Mouse (Mus musculus): ENCODE results near the gene Aqp9. TPM values are rescaled to one million over a fixed set of nuclear protein-coding genes. Genes with fewer than 3 reads are reported as not detected.

The Aqp9 gene
- polyA plus RNA-seq, 1 experiment, result 1.5 TPM

DNA sequence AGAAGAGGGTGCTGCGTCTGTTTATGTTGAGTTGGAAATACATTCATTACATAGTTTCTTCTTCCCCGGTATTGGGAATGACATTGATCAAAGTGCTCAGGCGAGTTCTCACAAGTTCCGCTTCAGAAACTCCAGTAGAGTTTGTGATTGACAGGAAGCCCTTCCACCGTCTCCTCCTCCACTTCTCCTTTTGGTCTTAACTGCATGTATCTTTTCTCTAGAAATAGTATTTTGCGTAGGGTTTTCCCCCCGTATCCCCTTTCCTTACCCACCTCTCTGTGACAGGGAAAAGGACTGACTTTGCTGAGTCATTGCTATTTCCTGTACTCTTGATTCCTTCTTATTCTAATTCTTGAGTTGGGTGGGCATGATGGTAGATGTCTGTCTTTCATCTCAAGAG is 18.9 kb upstream of the Aqp9 start:
- TF ChIP-seq POLR2A (IDR thresholded peaks at IDR 0.05; ENCODE audit: control insufficient read depth, extremely low read depth, insufficient read depth, low read length, poor library complexity) (no peak), CTCF (IDR thresholded peaks at IDR 0.05; ENCODE audit: borderline replicate concordance, control insufficient read depth, extremely low read depth, insufficient read depth, low read length, poor library complexity) (no peak)
- DNase-seq, result no peak
- H3K27me3 ChIP-seq (ENCODE audit: control insufficient read depth, insufficient read depth, low read length), result no peaks in the 10 kb centered on the region
- H3K36me3 ChIP-seq (ENCODE audit: control insufficient read depth, insufficient read depth, low read length), result no peaks in the 10 kb centered on the region
- H3K4me3 ChIP-seq (ENCODE audit: control insufficient read depth, insufficient read depth, low read length), result no peak overlapping the region
- H3K4me1 ChIP-seq (replicated peaks; ENCODE audit: control insufficient read depth, insufficient read depth, low read length), result no peaks in the 10 kb centered on the region
- H3K27ac ChIP-seq (ENCODE audit: control insufficient read depth, insufficient read depth, low read length), result no peak overlapping the region
- 23% methylated on average over 7 of the region's 7 CpGs for WGBS

DNA sequence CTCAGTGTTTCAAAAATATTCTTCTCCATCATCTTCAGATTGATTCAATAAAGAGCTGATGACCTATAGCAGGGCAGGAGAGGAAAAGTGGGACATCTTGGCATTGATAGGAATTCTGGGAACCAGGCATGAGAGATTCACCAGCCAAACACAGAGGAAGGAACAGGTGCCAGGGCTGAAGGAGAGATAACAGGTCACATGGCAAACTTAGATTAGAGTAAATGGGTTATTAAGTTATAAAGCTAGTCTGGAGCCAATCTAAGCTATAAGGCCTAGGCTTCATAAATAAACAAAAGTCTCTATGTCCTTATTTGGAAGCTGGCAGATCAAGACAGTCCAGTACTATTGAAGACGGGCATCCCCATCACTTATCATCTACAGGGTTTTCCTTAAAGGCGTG is 17.3 kb upstream of the Aqp9 start:
- Histone ChIP-seq H3K4me1 (replicated peaks; ENCODE audit: control insufficient read depth, insufficient read depth, low read length) (no peaks in the 10 kb centered on the region), H3K4me3 (ENCODE audit: control insufficient read depth, insufficient read depth, low read length) (no peak overlapping the region), H3K27me3 (ENCODE audit: control insufficient read depth, insufficient read depth, low read length) (no peaks in the 10 kb centered on the region), H3K27ac (ENCODE audit: control insufficient read depth, insufficient read depth, low read length) (no peak overlapping the region), H3K36me3 (ENCODE audit: control insufficient read depth, insufficient read depth, low read length) (no peaks in the 10 kb centered on the region)
- 95% methylated on average over 2 of the region's 2 CpGs for WGBS
- no peak for DNase-seq
- TF ChIP-seq POLR2A (IDR thresholded peaks at IDR 0.05; ENCODE audit: control insufficient read depth, extremely low read depth, insufficient read depth, low read length, poor library complexity), result no peak
- TF ChIP-seq CTCF (IDR thresholded peaks at IDR 0.05; ENCODE audit: borderline replicate concordance, control insufficient read depth, extremely low read depth, insufficient read depth, low read length, poor library complexity), result no peak

DNA sequence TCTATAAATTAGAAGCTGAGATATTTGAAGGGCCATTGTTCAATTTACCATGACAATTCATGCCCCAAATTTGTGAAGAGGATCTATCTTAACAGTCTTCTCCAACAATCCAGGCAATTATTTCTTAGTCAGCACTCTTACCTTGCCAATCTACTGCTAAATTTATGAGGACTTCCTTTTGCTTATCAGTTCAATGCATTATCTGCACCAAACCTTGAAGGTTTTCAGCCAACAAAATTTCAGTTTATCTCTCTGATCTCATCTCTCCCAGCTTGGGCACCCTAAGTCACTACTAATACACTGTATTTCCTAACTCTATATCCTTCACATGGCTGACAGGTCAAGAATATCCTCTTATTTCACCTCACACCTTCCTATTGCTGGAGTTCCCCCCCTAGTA is 16.8 kb upstream of the Aqp9 start:
- no peak overlapping the region for H3K4me3 ChIP-seq (ENCODE audit: control insufficient read depth, insufficient read depth, low read length)
- no peak for DNase-seq
- no peaks in the 10 kb centered on the region for H3K4me1 ChIP-seq (replicated peaks; ENCODE audit: control insufficient read depth, insufficient read depth, low read length)
- no peak overlapping the region for H3K27ac ChIP-seq (ENCODE audit: control insufficient read depth, insufficient read depth, low read length)
- no peaks in the 10 kb centered on the region for H3K36me3 ChIP-seq (ENCODE audit: control insufficient read depth, insufficient read depth, low read length)
- no peak for TF ChIP-seq POLR2A (IDR thresholded peaks at IDR 0.05; ENCODE audit: control insufficient read depth, extremely low read depth, insufficient read depth, low read length, poor library complexity)
- no peak for TF ChIP-seq CTCF (IDR thresholded peaks at IDR 0.05; ENCODE audit: borderline replicate concordance, control insufficient read depth, extremely low read depth, insufficient read depth, low read length, poor library complexity)
- no peaks in the 10 kb centered on the region for H3K27me3 ChIP-seq (ENCODE audit: control insufficient read depth, insufficient read depth, low read length)

GRCm38 (mm10) chr9:71179964-71180700 is 11.7 kb upstream of the Aqp9 start:
- H3K27me3 ChIP-seq (ENCODE audit: control insufficient read depth, insufficient read depth, low read length), result no peaks in the 10 kb centered on the region
- TF ChIP-seq POLR2A (IDR thresholded peaks at IDR 0.05; ENCODE audit: control insufficient read depth, extremely low read depth, insufficient read depth, low read length, poor library complexity) (no peak), CTCF (IDR thresholded peaks at IDR 0.05; ENCODE audit: borderline replicate concordance, control insufficient read depth, extremely low read depth, insufficient read depth, low read length, poor library complexity) (no peak)
- no peak for DNase-seq
- no peak overlapping the region for H3K4me3 ChIP-seq (ENCODE audit: control insufficient read depth, insufficient read depth, low read length)
- H3K36me3 ChIP-seq (ENCODE audit: control insufficient read depth, insufficient read depth, low read length), result no peaks in the 10 kb centered on the region
- H3K27ac ChIP-seq (ENCODE audit: control insufficient read depth, insufficient read depth, low read length), result no peak overlapping the region
- WGBS, result 76% methylated on average over 8 of the region's 8 CpGs
- H3K4me1 ChIP-seq (replicated peaks; ENCODE audit: control insufficient read depth, insufficient read depth, low read length), result no peaks in the 10 kb centered on the region

GRCm38 (mm10) chr9:71179276-71179896 is 10.9 kb upstream of the Aqp9 start:
- WGBS, result 91% methylated on average over 6 of the region's 6 CpGs
- no peak for DNase-seq
- H3K4me3 ChIP-seq (ENCODE audit: control insufficient read depth, insufficient read depth, low read length), result no peak overlapping the region
- no peaks in the 10 kb centered on the region for H3K27me3 ChIP-seq (ENCODE audit: control insufficient read depth, insufficient read depth, low read length)
- H3K27ac ChIP-seq (ENCODE audit: control insufficient read depth, insufficient read depth, low read length), result no peak overlapping the region
- no peaks in the 10 kb centered on the region for H3K36me3 ChIP-seq (ENCODE audit: control insufficient read depth, insufficient read depth, low read length)
- TF ChIP-seq POLR2A (IDR thresholded peaks at IDR 0.05; ENCODE audit: control insufficient read depth, extremely low read depth, insufficient read depth, low read length, poor library complexity), result no peak
- no peak for TF ChIP-seq CTCF (IDR thresholded peaks at IDR 0.05; ENCODE audit: borderline replicate concordance, control insufficient read depth, extremely low read depth, insufficient read depth, low read length, poor library complexity)
- H3K4me1 ChIP-seq (replicated peaks; ENCODE audit: control insufficient read depth, insufficient read depth, low read length), result 0 out of 2 replicates have a peak, but pooled peaks cover 2% of the 10 kb centered on the region

GRCm38 (mm10) chr9:71175686-71176085 is 7.2 kb upstream of the Aqp9 start:
- DNase-seq, result no peak
- Histone ChIP-seq H3K27ac (ENCODE audit: control insufficient read depth, insufficient read depth, low read length) (no peak overlapping the region), H3K4me1 (replicated peaks; ENCODE audit: control insufficient read depth, insufficient read depth, low read length) (0 out of 2 replicates have a peak, but pooled peaks cover 2% of the 10 kb centered on the region), H3K4me3 (ENCODE audit: control insufficient read depth, insufficient read depth, low read length) (no peak overlapping the region), H3K36me3 (ENCODE audit: control insufficient read depth, insufficient read depth, low read length) (no peaks in the 10 kb centered on the region), H3K27me3 (ENCODE audit: control insufficient read depth, insufficient read depth, low read length) (no peaks in the 10 kb centered on the region)
- WGBS, result 98% methylated on average over 1 of the region's 1 CpGs
- no peak for TF ChIP-seq POLR2A (IDR thresholded peaks at IDR 0.05; ENCODE audit: control insufficient read depth, extremely low read depth, insufficient read depth, low read length, poor library complexity)
- TF ChIP-seq CTCF (IDR thresholded peaks at IDR 0.05; ENCODE audit: borderline replicate concordance, control insufficient read depth, extremely low read depth, insufficient read depth, low read length, poor library complexity), result no peak

Data from thymus, adult 2 months (tissue).